Mouse (Mus musculus): ENCODE data around the gene Mtx3. TPM values are rescaled to one million over a fixed set of nuclear protein-coding genes. Genes with fewer than 3 reads are reported as not detected.

Gene Mtx3
- total RNA-seq, 1 experiment from 2014 or later, result 25.0 TPM

DNA sequence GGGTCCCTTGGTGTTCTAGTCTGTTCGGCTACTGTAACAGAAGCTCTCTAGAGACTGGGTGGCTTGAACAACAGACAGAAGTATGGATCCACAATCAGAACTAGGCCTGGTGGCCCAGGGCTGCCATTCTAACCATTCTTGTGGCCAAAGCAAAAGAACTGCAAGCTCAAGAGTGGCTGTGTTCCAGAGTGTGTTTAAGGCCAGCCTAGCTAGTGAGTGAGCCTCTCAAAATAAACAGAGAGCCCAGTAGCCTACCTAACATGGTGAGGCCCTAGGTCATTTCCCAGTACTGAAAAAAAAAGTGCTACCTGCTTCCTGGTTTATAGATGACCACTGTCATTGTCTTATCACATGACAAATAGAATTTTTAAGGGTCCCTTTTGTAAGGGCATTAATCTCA lies 39.6 kb downstream of the Mtx3 start:
- DNase-seq, result no peak

DNA sequence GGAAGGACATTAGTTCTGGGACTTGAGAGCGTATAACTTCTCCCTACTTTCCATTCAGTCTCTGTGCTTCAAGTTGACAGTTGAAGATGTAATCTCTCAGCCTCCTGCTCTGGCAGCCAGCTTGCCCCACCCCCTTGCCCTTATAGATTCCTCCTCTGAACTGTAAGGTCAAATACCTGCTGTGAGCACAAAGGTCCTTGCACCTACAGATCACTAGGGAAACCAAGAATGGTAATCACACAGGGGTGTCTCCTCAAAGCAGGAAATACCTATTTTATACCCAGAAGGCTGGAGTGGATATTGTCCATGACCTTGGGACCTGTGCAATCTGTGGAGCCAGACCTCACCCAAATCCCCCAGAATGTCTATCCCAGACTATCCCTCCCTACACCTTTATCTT lies 40.4 kb downstream of the Mtx3 start:
- no peak for DNase-seq

GRCm38 (mm10) chr13:92899087-92899486 lies 54.5 kb downstream of the Mtx3 start:
- DNase-seq, result no peak

GRCm38 (mm10) chr13:92903291-92903690 lies 58.7 kb downstream of the Mtx3 start:
- no peak for DNase-seq

GRCm38 (mm10) chr13:92905944-92906343 lies 61.4 kb downstream of the Mtx3 start:
- DNase-seq, result no peak

DNA sequence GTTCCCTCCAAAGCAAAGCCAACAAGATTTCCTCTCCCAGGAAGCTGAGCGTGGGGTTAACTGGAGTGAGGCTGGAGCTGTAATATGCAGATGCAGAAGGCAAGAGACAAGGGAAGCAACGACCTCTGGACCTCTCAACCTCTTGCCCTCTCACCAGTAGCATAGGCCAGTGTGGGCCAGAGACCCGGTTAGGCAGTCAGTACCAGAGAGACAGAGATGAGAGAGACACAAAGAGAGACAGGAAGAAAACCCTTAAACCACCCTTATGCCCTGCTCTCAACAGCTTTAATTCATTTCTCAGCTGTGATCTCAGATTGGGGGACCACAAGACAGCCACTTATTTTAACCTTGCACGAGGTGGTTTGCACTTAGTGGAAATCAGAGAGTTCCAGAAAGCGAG lies 62.8 kb downstream of the Mtx3 start:
- no peak for DNase-seq

Other genes with a start within 250 kb of the Mtx3 start
- 57.9 and 74.2 TPM in 2 replicates for gene Serinc5, start 233.7 kb upstream of the Mtx3 start, total RNA-seq (2021)
- gene Thbs4, start 49.9 kb upstream of the Mtx3 start, total RNA-seq (2021), result 3.0 and 4.9 TPM in 2 replicates

All from adrenal gland, postnatal 25 days (tissue).